Mouse (Mus musculus): ENCODE data around the gene Gtf2i.

GRCm38 (mm10) chr5:134318903-134319302, 4.3 kb upstream of the Gtf2i start:
- TF ChIP-seq CTCF (IDR thresholded peaks at IDR 0.05; ENCODE audit: low read depth) (no peak), EP300 (IDR thresholded peaks at IDR 0.05; ENCODE audit: low read depth) (no peak)
